Mouse (Mus musculus) erythroblast, embryonic 14.5 days (primary cell): ENCODE results near the gene 1110008L16Rik.

Source experiments
- GATA1 ChIP-seq: IDR thresholded peaks from 2 replicates; pipeline ENCODE4 v1.6.1; 2012; ENCODE audit warnings: low read length, inconsistent platforms, mixed read lengths
- TAL1 ChIP-seq: IDR thresholded peaks from 3 replicates; pipeline ENCODE4 v1.6.1; 2012; ENCODE audit warnings: low read length, inconsistent platforms, mixed read lengths

GRCm38 (mm10) chr12:55429956-55430355, 130.6 kb downstream of the 1110008L16Rik start:
- TF ChIP-seq GATA1 = no peak
- TF ChIP-seq TAL1 = no peak
